Mouse (Mus musculus) CH12.LX (cell line): ENCODE results near the gene Cdkl5.

ENCODE experiments used
- CHD1 ChIP-seq: IDR thresholded peaks from 2 replicates; pipeline ENCODE4 v1.6.1; 2012; ENCODE audit warnings: low read depth, low read length, improper control_type of control experiment, inconsistent platforms
- CTCF ChIP-seq, 2 experiments: IDR thresholded peaks in 1 of 2; conservative IDR thresholded peaks in 1 of 2; 2 replicates each; pipeline ENCODE4 v1.5.1; 2011 to 2012; ENCODE audit warnings: low read depth in 2 of 2, low read length in 2 of 2, improper control_type of control experiment in 1 of 2, inconsistent platforms in 1 of 2, mild to moderate bottlenecking in 1 of 2, moderate library complexity in 1 of 2
- E2F4 ChIP-seq: IDR thresholded peaks from 2 replicates; pipeline ENCODE4 v1.6.1; 2011; ENCODE audit warnings: low read depth, low read length, improper control_type of control experiment; ENCODE audit not compliant: insufficient replicate concordance
- HCFC1 ChIP-seq: IDR thresholded peaks from 2 replicates; pipeline ENCODE4 v1.6.1; 2012; ENCODE audit warnings: low read depth, mild to moderate bottlenecking, inconsistent platforms, low read length, improper control_type of control experiment
- MXI1 ChIP-seq: IDR thresholded peaks from 2 replicates; pipeline ENCODE4 v1.6.1; 2011; ENCODE audit warnings: mild to moderate bottlenecking, low read depth, low read length, improper control_type of control experiment
- NRF1 ChIP-seq: IDR thresholded peaks from 2 replicates; pipeline ENCODE4 v1.6.1; 2014; ENCODE audit warnings: low read depth, mild to moderate bottlenecking, inconsistent platforms, low read length, improper control_type of control experiment, moderate library complexity
- POLR2A ChIP-seq: IDR thresholded peaks from 2 replicates; pipeline ENCODE4 v1.6.1; 2011; ENCODE audit warnings: low read depth, mild to moderate bottlenecking, improper control_type of control experiment, low read length
- POLR2AphosphoS2 ChIP-seq: IDR thresholded peaks from 2 replicates; pipeline ENCODE4 v1.6.1; 2011; ENCODE audit warnings: low read depth, low read length, improper control_type of control experiment
- SMC3 ChIP-seq: IDR thresholded peaks from 2 replicates; pipeline ENCODE4 v1.6.1; 2011; ENCODE audit warnings: low read depth, low read length, improper control_type of control experiment
- ZMIZ1 ChIP-seq: IDR thresholded peaks from 2 replicates; pipeline ENCODE4 v1.6.1; 2012; ENCODE audit warnings: low read depth, mild to moderate bottlenecking, inconsistent platforms, low read length, improper control_type of control experiment

- TF ChIP-seq ZMIZ1 (no peak), CTCF (conservative IDR thresholded peaks at IDR 0.05 in 1 of 2, IDR thresholded peaks at IDR 0.05 in 1 of 2; ENCODE audit: low read depth in 2 of 2, low read length in 2 of 2) (peak in 1 of 2 experiments; percentile 33; a peak in 2 of 4 replicates), POLR2A (no peak), NRF1 (no peak), E2F4 (no peak), POLR2AphosphoS2 (no peak), MXI1 (no peak), HCFC1 (no peak), SMC3 (no peak), CHD1 (no peak)
Measured at GRCm38 (mm10) chrX:160930656-160931055, 63.8 kb downstream of the Cdkl5 start.
